Mouse (Mus musculus): ENCODE measurements around the gene Cptp. TPM values are rescaled to one million over a fixed set of nuclear protein-coding genes. Genes with fewer than 3 reads are reported as not detected.

Gene Cptp
- polyA plus RNA-seq (2015; fragmentation: Nextera tagmentation; extraction: Ambion mirVana): 20.5 and 22.9 TPM in 2 replicates

GRCm38 (mm10) chr4:155869317-155870033, at the start of gene Cptp, which contains the start of gene Ints11:
Gene Cptp (minus strand): TSS chr4:155869440.
Gene Ints11 (plus strand): TSS chr4:155869546.
- under 1% methylated on average over 62 of the region's 63 CpGs for WGBS
- peak within 1 kb of the TSS; percentile 65 for H3K4me3 ChIP-seq
- H3K9ac ChIP-seq (replicated peaks): peak within 1 kb of the TSS; percentile 87
- peaks cover 40% of the 10 kb centered on the region for H3K36me3 ChIP-seq
- peak within 1 kb of the TSS; percentile 71 for H3K27ac ChIP-seq (replicated peaks)
- peak within 1 kb of the TSS; percentile 98 for H3K4me2 ChIP-seq (replicated peaks)
- peak; percentile 96 for ATAC-seq (replicated peaks)
- no peaks in the 10 kb centered on the region for H3K27me3 ChIP-seq
- H3K4me1 ChIP-seq: peaks cover 26% of the 10 kb centered on the region
- no peaks in the 10 kb centered on the region for H3K9me3 ChIP-seq

DNA sequence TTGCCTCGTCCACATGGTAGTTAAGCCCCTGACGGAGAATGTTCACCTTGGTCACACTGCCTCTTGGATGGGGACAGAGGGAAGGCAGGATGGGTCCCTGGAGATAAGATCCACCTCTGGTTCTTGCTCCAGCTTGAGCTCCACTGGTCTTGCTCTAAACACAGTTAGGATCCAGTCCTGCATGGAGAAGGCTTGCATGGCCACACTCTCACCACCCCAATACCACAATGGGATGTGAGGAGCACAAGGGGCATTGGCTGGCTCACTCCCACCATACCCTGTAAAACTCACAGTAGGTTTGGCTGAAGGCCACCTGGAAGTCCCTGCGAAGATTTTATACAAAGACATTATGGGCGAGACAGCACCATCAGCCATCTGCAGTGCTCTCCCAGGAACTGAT, 39.5 kb upstream of the Cptp start:
- Histone ChIP-seq H3K27ac (replicated peaks) (no peak overlapping the region), H3K9me3 (no peaks in the 10 kb centered on the region), H3K9ac (replicated peaks) (no peak overlapping the region), H3K4me2 (replicated peaks) (no peak overlapping the region), H3K27me3 (no peaks in the 10 kb centered on the region), H3K4me1 (no peaks in the 10 kb centered on the region), H3K4me3 (no peak overlapping the region), H3K36me3 (peaks cover 31% of the 10 kb centered on the region)
- 91% methylated on average over 4 of the region's 4 CpGs for WGBS
- ATAC-seq (replicated peaks): peak; percentile 32; the same call in 1 of the 2 replicates

DNA sequence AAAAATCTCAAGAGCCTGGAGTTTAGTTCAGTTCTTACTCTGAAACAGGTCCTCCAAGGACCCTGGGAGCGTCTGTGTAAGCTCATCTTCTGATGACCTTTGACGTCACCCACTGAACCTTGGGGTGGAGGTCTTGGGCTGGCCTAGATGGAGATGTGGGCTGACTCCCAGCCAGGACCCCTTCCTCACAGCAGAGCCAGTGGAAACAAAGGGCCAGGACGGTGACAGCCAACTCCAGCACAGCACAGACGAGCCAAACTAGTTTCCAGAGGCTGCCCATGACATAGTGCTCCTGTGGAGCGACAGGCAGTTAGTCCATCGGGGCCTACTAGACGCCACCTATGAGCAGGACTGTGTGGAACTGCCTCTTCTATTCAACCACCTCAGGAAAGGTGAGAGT, 39.0 kb upstream of the Cptp start:
- no peak overlapping the region for H3K9ac ChIP-seq (replicated peaks)

DNA sequence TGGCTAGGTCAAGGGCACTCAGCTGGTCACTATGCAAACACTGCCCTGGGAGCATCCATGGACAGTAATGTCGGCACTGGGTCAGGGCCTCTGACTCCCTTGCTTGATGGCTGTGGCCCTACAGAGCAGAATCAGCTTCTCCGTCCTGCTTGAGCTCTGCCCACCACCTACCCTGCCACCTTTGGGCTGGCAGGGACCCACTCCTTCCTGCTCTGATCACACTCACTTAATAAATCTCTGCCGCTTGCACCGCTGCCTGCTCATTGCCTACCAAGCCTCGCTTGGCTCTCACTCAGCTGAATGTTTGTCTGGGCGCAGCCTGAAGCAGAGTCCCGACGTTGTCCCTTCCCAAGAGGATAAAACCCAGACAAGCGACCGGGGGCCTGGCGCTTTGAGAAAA, 37.8 kb upstream of the Cptp start:
- no peaks in the 10 kb centered on the region for H3K27me3 ChIP-seq
- H3K9ac ChIP-seq (replicated peaks): no peak overlapping the region
- H3K27ac ChIP-seq (replicated peaks): no peak overlapping the region
- H3K9me3 ChIP-seq: no peaks in the 10 kb centered on the region
- no peak for ATAC-seq (replicated peaks)
- 89% methylated on average over 11 of the region's 11 CpGs for WGBS
- no peaks in the 10 kb centered on the region for H3K4me1 ChIP-seq
- H3K4me3 ChIP-seq: no peak overlapping the region
- H3K4me2 ChIP-seq (replicated peaks): no peak overlapping the region
- peaks cover 49% of the 10 kb centered on the region for H3K36me3 ChIP-seq

More for the DNA sequence above, 39.0 kb upstream of the Cptp start:
- ATAC-seq (replicated peaks): 0 out of 2 replicates have a peak, but pooled peaks have one; percentile 15
- peaks cover 36% of the 10 kb centered on the region for H3K36me3 ChIP-seq
- no peaks in the 10 kb centered on the region for H3K4me1 ChIP-seq
- no peaks in the 10 kb centered on the region for H3K9me3 ChIP-seq
- 83% methylated on average over 7 of the region's 7 CpGs for WGBS
- no peak overlapping the region for H3K4me3 ChIP-seq
- no peak overlapping the region for H3K4me2 ChIP-seq (replicated peaks)
- no peak overlapping the region for H3K27ac ChIP-seq (replicated peaks)
- no peaks in the 10 kb centered on the region for H3K27me3 ChIP-seq

DNA sequence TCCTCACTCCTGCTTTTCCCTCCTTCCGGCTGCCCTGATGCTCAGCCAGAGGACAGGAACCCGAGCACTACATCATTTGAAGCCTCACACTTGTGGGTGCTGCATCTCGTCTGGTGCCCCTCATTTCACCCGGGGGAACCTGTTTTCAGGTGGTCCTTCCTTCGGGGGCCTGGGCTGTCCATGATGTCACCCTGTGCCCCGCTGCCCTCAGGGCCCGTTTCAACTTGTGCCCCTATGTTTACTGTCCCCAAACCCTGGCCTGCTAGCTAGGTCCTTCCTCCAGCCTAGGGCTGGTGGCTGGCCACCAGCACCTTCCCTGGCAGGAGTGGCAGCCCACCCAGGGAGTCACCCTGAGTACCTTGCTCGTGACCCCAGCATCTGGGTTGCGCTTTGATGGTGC, 36.9 kb upstream of the Cptp start:
- H3K27ac ChIP-seq (replicated peaks): no peak overlapping the region
- no peaks in the 10 kb centered on the region for H3K27me3 ChIP-seq
- H3K4me1 ChIP-seq: peaks cover 1% of the 10 kb centered on the region; the same call in 1 of the 2 replicates
- H3K4me3 ChIP-seq: no peak overlapping the region
- H3K9me3 ChIP-seq: no peaks in the 10 kb centered on the region
- no peak for ATAC-seq (replicated peaks)
- WGBS: 88% methylated on average over 9 of the region's 9 CpGs
- H3K36me3 ChIP-seq: peaks cover 58% of the 10 kb centered on the region
- H3K4me2 ChIP-seq (replicated peaks): no peak overlapping the region
- H3K9ac ChIP-seq (replicated peaks): no peak overlapping the region

- ATAC-seq (replicated peaks): no peak
- H3K27me3 ChIP-seq: no peaks in the 10 kb centered on the region
- peaks cover 4% of the 10 kb centered on the region; the same call in 1 of the 2 replicates for H3K4me1 ChIP-seq
- WGBS: 90% methylated on average over 13 of the region's 13 CpGs
- H3K4me2 ChIP-seq (replicated peaks): no peak overlapping the region
- no peak overlapping the region for H3K9ac ChIP-seq (replicated peaks)
- H3K9me3 ChIP-seq: no peaks in the 10 kb centered on the region
- H3K27ac ChIP-seq (replicated peaks): no peak overlapping the region
- H3K36me3 ChIP-seq: peaks cover 63% of the 10 kb centered on the region
- H3K4me3 ChIP-seq: no peak overlapping the region
Observed at GRCm38 (mm10) chr4:155905634-155906033, 36.4 kb upstream of the Cptp start.

GRCm38 (mm10) chr4:155904318-155905102, 35.3 kb upstream of the Cptp start:
- no peaks in the 10 kb centered on the region for H3K9me3 ChIP-seq
- no peak overlapping the region for H3K4me2 ChIP-seq (replicated peaks)
- no peak overlapping the region for H3K9ac ChIP-seq (replicated peaks)
- H3K4me3 ChIP-seq: no peak overlapping the region
- peaks cover 4% of the 10 kb centered on the region; the same call in 1 of the 2 replicates for H3K4me1 ChIP-seq
- H3K36me3 ChIP-seq: peaks cover 74% of the 10 kb centered on the region
- H3K27me3 ChIP-seq: no peaks in the 10 kb centered on the region
- WGBS: 92% methylated on average over 13 of the region's 13 CpGs
- H3K27ac ChIP-seq (replicated peaks): no peak overlapping the region
- ATAC-seq (replicated peaks): no peak

DNA sequence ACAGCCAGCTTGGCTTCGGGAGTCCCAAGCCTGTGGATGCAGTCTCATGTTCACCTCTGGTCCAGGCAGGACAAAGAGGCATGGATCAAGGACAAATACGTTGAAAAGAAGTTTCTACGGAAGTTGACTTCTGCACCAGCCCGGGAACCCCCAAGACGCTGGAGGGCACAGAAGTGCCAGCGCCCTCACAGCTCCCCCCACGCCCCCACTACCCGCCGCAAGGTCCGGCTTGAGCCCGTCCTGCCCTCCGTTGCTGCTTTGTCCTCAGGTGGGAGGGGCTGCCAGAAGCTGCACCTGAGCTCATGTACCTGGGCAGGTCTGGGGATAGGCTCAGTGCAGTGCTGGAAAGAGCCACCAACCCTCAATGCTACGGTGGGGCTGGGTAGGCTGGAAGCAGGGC, 34.0 kb upstream of the Cptp start:
- 95% methylated on average over 13 of the region's 13 CpGs for WGBS
- Histone ChIP-seq H3K4me2 (replicated peaks) (no peak overlapping the region), H3K27me3 (no peaks in the 10 kb centered on the region), H3K27ac (replicated peaks) (no peak overlapping the region), H3K4me3 (no peak overlapping the region), H3K36me3 (peaks cover 86% of the 10 kb centered on the region), H3K9ac (replicated peaks) (no peak overlapping the region), H3K9me3 (no peaks in the 10 kb centered on the region), H3K4me1 (peaks cover 4% of the 10 kb centered on the region; the same call in 1 of the 2 replicates)
- ATAC-seq (replicated peaks): no peak

DNA sequence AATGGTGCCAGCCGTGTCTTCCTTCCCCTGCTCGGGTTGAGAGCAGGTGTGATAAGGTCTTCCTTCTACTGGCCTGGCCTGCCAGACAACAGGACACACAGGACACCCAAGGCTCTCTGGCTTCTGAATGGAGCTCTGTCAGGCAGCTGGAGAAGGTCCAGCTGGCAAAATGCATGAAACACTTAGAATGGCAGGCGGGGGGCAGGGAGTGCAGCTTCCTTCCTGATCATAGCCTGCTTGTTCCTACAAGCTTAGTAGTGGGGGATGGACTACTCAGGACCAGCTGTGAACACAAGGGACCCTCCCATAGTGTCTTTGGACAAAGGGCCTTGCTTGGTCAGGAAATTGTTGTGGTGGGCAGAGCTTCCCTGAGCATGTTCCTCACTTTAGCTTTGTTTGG, 32.0 kb upstream of the Cptp start:
- Histone ChIP-seq H3K4me1 (peaks cover 4% of the 10 kb centered on the region; the same call in 1 of the 2 replicates), H3K9me3 (no peaks in the 10 kb centered on the region), H3K27me3 (no peaks in the 10 kb centered on the region), H3K4me2 (replicated peaks) (no peak overlapping the region), H3K4me3 (no peak overlapping the region), H3K36me3 (peaks cover 93% of the 10 kb centered on the region), H3K9ac (replicated peaks) (no peak overlapping the region), H3K27ac (replicated peaks) (no peak overlapping the region)
- 56% methylated on average over 3 of the region's 3 CpGs for WGBS
- ATAC-seq (replicated peaks): no peak

- no peak overlapping the region for H3K4me3 ChIP-seq
- H3K27me3 ChIP-seq: no peaks in the 10 kb centered on the region
- no peak for ATAC-seq (replicated peaks)
- H3K36me3 ChIP-seq: peaks cover 81% of the 10 kb centered on the region
- H3K4me2 ChIP-seq (replicated peaks): no peak overlapping the region
- no peaks in the 10 kb centered on the region for H3K9me3 ChIP-seq
- no peak overlapping the region for H3K9ac ChIP-seq (replicated peaks)
- 94% methylated on average over 7 of the region's 7 CpGs for WGBS
- H3K27ac ChIP-seq (replicated peaks): no peak overlapping the region
- peaks cover 21% of the 10 kb centered on the region for H3K4me1 ChIP-seq
Observed at GRCm38 (mm10) chr4:155899355-155899754, 30.1 kb upstream of the Cptp start.

DNA sequence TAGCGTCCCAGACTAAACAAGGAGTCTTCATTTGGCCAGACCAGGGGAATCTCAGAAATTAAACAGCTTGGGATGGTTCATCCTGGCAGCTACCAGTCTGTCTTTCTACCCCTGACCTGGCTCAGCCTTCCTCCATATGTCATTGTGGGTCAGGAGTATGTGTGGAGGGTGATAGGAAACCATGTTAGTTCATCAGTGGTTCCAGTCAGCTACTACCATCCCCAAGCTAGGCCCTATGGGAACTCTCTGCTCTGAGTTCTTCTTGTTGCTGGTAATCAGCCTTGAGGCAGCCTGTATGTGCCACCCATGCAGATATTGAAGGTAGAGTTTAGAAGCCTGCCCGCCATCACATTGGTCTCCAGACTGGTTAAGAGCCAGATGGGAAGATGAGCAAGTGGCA, 29.1 kb upstream of the Cptp start:
- H3K4me2 ChIP-seq (replicated peaks): no peak overlapping the region
- peaks cover 31% of the 10 kb centered on the region for H3K4me1 ChIP-seq
- H3K9me3 ChIP-seq: no peaks in the 10 kb centered on the region
- WGBS: 99% methylated on average over 2 of the region's 2 CpGs
- no peak overlapping the region for H3K4me3 ChIP-seq
- no peak overlapping the region for H3K27ac ChIP-seq (replicated peaks)
- ATAC-seq (replicated peaks): no peak
- H3K36me3 ChIP-seq: peaks cover 70% of the 10 kb centered on the region
- no peaks in the 10 kb centered on the region for H3K27me3 ChIP-seq
- H3K9ac ChIP-seq (replicated peaks): no peak overlapping the region

- Histone ChIP-seq H3K27ac (replicated peaks) (no peak overlapping the region), H3K4me2 (replicated peaks) (no peak overlapping the region), H3K4me1 (peaks cover 38% of the 10 kb centered on the region), H3K27me3 (no peaks in the 10 kb centered on the region), H3K9ac (replicated peaks) (no peak overlapping the region), H3K9me3 (no peaks in the 10 kb centered on the region), H3K36me3 (peaks cover 52% of the 10 kb centered on the region), H3K4me3 (no peak overlapping the region)
- ATAC-seq (replicated peaks): no peak
- WGBS: 97% methylated on average over 12 of the region's 12 CpGs
Observed at GRCm38 (mm10) chr4:155896461-155896860, 27.2 kb upstream of the Cptp start.
